Mouse (Mus musculus): ENCODE data around the gene H2afy.

GRCm38 (mm10) chr13:56129014-56129413 is 7.1 kb downstream of the H2afy start:
- TF ChIP-seq CTCF (IDR thresholded peaks at IDR 0.05; ENCODE audit: low read depth): no peak
- TF ChIP-seq EP300 (optimal IDR thresholded peaks at IDR 0.05): no peak
